Mouse (Mus musculus) adrenal gland, postnatal 14 days (tissue): ENCODE results near the gene Camkmt. TPM values are rescaled to one million over a fixed set of nuclear protein-coding genes. Genes with fewer than 3 reads are reported as not detected.
A peak's percentile ranks its signal among the peaks of the same experiment; 100 is the strongest.

Experiments
- DNase-seq: peaks from one replicate; pipeline ENCODE4 v3.0.0; 2021; ENCODE audit warnings: mixed read lengths
- total RNA-seq: library from RNA; stranded (reverse); gene quantifications from 2 replicates; pipeline ENCODE4 v1.2.3, GENCODE M21; 2021

Camkmt gene
- total RNA-seq, 1 experiment from 2014 or later: 4.8 TPM

DNA sequence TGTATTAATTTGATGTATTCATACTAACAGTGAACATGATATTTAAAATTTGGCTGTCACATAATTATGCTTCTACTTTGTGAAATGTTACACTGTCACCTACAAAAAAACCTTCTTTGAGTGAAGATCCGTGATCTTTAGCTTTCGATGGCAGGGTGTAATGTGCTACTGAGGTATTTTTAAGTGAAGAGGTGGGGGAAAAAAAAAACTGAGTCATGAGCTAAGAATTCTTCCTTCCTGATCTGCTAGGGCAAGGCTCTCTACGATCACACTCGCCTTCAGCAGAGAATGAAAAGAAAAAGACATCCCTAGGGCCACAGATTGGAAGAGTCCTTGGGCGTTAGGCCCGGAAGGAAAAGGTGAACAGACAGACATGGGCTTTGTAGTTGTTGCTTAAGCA is 201.9 kb downstream of the Camkmt start:
- DNase-seq: no peak

DNA sequence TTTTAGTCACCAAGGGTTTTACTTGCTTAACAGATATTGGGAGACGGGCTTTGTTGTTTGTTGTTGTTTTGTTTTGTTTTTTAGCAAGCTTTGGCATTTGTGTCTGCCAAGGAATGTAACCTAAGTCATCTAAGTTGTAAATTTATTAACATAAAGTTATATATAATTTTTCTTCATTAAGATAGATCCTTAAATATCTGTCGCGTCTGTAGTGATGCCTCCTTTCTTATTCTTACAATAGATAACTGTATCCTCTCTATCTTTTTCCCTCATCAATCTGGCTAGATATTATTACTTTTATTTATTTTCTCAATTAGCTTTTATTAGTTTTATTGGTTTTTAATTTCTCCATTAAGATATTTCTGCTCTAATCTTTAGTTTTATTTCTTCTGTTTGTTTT is 213.3 kb downstream of the Camkmt start:
- no peak for DNase-seq

DNA sequence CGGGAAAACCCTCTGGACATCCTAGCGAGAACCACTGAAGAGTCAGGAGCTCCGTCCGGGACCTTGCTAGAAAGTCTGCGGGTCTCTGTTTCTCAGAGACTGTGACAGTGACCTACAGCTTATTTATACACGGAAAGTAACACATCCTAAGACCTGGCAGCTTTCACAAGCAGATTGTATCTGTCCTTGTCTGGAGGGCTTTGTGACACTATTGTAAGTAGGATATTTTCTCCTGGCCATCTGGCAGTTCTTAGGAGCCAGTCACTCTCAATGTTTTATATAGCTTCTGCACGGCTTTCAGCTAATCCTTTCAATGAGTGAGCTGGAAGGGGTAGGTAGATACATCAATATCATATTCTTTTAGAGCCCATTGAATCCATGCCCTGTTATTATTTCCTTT is 218.2 kb downstream of the Camkmt start:
- no peak for DNase-seq

DNA sequence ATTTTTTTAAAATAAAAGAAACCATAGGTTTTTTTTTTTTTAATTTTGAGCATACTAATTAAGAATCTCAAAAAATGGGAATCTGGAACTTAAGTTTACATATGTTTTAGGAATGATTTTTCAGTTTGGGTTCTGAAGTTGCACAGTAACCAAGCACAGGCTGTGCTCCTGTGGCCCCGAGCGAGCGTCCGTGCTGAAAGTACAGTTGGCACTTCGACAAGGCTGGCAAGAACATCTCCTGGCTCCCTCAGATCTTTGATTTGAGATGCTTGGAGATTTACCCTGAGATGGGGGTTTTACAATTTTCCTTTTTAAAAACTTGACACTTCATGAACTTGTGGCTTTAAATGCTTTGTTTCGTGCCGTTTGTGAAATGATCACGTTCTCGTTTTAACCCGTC is 218.7 kb downstream of the Camkmt start:
- DNase-seq: no peak

DNA sequence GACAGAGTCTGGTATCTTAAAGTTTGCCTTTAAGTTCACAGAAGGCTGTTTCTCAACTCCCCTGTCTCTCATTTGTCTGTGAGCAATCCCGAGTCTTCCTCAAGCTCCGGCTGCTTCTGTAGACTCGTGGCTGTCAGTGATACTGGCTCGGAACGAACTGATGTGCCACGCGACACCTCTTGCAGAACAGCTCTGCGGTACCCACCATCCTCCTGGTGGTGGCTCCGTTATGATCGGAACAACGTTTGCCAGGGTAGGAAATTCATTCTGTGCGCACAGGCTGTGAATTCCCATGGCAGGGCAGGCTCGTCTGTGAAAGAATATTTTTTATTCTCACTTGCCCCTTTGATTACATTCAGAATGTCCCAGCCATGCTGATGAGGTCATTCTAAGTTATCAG is 221.0 kb downstream of the Camkmt start:
- no peak for DNase-seq

DNA sequence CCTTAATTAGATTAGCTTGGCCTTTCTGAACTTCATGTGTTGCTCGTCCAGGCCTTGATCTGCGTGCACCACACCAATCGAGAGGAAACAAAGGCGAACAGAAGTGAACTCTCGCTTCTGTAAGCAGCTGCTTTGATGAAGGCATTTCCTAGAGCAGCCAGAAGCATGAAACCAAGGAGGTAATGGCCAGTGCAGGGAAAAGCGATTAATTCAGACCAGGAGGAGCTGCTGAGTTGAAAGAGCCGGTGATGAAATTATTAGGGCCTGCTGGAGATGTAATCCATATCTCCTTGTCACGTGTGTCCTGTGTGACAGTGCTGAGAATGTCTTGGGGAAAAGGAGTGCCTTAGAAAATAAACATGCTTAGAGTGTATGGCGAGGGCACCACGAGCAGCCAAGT is 228.0 kb downstream of the Camkmt start:
- DNase-seq: no peak

DNA sequence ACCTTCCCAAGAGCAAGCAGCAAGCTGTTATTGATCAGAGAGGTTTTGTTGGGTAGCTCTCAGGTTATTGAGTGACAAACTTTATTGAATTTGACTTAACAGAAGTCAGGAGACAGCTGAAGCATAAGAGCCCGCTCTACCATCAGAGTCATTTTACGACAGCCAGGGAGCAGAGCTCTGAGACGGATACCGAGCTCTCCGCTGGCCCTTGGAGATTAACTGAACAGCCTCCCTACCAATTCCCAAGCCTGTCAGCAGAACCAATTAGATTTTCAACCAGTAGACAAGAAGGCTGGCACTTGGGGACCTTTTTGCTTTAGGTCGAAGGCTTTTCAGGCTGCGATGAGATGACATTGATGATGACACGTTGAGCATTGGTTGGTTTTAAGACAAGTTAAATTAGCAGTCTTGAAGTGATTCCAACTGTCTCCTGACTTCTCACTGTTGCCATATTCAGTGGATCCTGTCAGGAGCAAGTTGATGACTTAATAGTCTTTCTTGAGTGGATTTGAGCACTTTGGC is 229.5 kb downstream of the Camkmt start:
- no peak for DNase-seq

DNA sequence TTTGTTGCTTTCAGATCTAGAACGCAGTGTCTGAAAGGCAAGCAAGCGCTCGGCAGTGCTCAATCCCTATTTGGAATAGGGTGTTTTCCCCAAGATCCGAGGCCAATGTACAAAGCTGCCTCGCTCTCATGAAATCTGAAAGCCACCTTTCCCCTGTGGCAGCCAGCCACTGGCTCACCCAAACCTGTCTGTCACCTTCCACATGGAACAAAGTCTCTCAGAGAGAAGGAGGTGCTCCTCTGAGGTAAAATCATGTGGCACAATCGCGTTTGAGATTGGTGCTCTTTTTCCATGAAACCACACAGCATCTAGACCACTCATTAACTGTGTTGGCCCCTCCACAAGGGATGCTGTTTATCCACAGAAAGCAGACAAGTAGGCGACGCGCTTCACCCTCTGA is 238.5 kb downstream of the Camkmt start:
- no peak for DNase-seq

DNA sequence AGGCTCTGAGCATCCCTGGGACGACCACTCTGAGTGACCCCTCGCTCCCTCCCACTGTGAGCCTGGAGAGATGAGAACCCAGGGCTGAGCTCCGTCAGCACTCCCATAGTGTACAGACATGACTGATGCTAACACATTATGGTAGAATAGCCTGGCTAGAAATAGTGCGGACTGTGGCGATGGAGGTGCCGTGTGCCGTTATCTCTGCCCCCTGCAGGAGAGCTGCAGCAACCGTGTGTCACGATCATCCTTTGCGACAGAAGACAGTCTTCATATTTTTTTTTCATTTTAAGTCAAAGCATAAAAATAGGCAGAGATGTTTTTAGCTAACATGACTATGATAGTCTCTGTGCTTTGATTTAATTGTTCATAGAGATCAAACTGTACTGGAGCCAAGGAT is 245.1 kb downstream of the Camkmt start:
- no peak for DNase-seq

DNA sequence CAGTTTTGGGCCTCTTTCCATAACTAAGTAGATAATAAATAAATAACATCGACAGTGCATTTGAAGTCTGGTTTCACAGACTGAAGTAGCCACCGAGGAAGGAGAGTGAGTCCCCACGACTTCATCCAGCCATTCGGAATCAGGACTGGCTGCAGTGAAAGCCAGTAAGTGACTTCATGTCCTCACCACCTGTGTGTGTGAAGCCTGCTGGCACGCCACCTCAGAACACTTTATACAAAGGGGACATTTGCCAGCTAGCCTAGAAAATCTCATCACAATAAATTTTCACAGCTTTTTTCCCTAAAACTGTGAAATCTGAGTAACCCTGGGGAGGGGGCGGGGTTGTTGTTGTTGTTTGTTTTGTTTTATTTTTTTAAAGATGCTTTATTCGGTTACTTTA is 247.3 kb downstream of the Camkmt start:
- DNase-seq: no peak

DNA sequence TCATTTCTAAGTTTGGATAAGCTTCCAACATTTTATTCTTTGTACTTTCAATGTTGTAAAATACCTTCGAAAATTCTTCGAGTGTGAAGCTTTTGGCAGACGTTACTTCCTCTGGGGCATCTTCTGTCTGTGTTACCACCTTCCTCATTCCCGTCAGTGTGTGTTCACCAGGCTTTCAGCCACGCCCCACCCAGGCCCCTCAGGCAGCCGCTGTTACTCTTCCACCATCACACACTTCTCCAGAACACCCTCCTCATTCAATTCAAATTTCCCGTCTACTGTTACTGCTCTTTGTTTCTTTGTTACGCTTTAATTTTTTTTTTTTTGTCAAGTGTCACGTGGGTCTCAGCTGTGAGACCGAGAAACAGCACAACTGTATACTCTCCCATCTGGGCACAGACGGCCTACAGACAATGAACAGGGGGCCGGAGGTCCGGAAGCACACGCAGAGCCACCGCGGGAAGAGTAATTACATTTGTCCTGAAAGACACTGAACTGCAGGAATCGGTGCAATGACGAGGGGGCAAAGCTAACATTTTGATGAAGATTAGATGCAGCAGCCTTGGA is 250.9 kb downstream of the Camkmt start:
- no peak for DNase-seq

DNA sequence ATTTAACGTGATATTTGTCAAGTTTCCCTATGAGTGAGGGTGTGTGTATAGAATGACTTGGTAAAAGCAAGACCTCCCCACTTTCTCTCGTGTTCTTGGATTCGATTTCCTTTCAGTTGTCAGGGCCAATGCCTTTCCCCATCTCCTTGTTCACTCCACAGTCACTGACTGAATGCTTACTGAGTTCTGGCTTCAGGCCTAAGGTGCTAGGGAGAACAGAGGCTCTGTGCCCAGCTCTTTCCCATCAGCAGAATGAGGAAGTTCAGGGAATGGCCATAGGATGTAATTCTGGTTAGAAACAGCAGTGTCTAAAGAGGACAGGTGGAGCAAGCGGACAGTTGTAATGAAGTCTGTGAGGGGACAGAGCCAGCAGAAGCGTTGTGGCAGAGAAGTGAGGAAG is 252.1 kb downstream of the Camkmt start:
- no peak for DNase-seq

DNA sequence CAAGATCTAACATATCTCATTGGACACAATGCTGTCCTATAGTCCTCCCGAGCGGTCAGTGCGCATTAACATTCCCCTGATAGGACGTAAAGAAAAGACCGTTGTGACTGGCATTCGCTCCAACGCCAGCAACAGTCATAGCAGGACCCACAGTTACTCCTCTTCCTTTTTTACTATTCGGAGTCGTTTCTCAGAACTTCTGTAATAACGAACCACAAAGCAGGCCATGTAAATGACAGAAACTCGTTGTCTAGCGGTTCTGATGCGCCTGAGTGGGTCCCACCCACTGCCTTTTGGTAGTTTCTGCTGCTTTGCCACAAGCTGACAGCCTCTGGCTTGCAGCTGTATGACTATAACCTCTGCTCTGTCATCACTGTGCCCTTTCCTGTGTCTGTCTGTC is 253.1 kb downstream of the Camkmt start:
- DNase-seq: no peak

DNA sequence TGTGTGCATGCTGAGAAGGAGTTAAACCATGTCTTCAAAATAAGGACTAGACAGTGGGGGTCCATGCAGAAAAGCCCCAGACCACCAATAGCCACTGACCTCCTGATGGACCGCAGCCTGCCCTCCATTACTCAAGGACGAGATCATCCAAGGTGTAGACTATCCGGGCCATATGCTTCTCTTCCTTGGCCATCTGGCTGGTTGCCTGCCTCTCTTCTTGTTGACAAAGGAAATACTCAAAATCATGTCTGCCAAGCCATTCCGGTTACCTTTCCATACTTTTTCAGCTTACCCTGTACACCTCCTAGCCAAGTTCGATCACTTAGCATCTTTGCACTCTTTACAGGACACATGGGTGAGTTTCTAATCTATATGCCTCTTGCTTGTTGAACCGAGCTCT is 256.3 kb downstream of the Camkmt start:
- no peak for DNase-seq

DNA sequence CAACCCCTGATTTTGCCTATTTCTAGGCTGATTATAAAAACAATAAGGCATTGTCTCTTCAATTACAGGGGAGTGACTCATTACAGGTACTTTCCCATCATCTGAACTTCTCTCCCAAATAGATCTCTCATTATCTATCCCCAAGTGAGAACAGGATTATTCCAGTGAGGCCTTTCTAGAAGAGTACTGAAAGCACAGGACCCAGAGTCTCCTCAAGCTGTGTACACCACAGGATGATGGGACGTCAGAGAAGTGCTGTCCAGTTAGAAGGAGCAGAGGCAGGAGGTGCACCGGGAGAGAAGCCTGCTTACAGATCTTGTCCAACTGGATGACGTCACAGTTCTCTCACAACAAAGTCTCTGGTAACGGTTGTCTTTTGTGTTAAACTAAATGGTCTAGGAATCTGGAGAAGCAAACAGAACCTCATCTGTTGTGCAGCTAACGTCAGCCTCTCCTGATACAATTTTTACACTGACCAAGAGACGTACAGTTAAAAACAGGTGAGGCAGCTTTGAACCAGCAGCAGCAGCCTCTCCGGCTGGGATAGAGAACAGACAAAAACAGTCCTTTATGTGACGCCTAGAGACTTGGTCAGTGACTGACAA is 259.1 kb downstream of the Camkmt start:
- DNase-seq: no peak

DNA sequence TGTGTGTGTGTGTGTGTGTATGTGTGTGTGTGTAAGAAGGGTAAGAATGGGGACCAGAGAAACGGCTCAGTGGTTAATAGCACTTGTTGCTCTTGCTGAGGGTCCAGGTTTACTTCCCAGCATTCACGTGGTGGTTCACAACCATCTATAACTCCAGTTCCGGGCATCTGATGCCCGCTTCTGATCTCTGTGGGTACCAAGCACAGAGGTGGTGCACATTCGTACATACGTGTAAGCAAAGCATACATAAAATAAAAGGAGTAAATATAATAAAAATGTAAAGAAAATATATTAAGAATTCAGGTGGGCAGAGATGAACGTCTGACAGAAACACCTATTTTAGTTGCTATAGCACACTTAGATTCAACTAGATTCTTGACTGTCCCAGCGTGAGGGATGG is 260.9 kb downstream of the Camkmt start:
- no peak for DNase-seq

DNA sequence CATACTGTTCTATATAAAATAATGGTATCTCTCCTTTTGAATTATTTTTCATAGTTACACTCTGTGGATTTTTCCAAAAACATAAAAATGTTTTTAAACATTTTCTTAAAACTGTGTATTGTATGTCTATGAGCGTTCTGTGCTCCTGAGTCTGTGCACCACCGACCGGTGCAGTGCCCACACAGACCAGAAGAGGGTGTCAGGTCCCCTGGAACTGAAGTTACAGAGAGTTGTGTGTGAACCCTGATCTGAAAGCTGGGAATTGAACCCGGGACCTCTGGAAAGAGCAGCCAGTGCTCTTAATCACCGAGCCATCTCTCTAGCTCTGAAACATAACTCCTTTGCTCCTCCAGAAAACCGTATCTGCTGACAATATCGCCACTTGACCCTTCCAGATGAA is 262.4 kb downstream of the Camkmt start:
- DNase-seq: no peak

DNA sequence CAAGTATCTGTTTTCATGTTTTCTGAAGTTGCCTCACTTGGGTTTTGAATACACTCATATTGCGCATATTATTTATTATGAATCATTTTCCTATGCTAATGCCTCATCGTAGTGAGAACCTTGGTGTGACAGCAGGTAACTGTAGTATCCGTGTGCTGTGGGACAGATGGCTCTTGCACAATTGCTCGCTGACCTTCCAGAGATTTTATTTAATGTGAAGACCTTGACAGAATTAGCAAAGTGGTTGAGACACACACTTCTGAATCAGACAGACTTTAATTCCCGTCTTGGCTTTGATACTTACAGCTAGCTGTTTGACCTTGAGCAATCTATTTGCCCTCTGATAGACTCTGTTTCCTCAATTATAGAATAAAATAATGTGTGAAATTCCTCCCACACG is 262.8 kb downstream of the Camkmt start:
- DNase-seq: peak; percentile 16

DNA sequence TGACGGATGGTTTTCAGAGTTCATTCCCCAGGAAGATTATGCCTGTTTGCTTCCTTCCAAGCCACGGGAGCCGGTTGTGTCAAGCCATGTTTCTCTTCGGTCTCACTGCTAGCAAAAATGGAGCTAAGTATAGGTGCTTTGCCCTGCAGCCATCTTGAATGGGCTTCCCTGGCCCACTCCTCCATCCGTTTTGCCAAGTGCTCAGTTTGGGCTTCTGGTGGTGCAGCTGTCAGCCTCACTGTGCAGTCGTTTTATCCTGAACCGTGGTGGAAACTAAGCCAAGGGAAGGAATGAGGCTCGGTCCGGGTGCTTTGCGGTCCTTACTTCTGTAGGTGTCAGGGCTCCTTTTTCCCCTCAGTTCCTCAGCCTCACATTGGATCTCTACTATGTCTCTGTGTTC is 263.3 kb downstream of the Camkmt start:
- DNase-seq: no peak

DNA sequence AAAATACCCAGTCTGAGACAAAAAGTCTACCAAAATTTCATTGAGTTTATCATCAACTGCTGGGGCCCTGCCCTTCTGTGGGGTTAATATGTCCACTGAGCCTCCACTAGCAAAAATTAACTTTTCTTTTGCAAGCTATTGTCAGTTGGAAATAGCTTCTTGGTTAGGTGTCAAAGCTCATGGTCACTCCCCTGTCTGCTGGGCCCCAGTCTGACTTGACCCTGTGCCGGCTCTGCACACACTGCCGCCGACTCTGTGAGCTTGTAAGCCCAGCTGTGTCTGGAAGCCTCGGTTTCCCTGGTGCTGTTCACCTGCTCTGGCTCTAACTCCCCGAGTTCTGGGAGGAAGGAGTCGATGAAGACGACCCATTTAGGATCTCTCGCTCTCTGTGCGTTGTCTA is 265.0 kb downstream of the Camkmt start:
- DNase-seq: no peak

DNA sequence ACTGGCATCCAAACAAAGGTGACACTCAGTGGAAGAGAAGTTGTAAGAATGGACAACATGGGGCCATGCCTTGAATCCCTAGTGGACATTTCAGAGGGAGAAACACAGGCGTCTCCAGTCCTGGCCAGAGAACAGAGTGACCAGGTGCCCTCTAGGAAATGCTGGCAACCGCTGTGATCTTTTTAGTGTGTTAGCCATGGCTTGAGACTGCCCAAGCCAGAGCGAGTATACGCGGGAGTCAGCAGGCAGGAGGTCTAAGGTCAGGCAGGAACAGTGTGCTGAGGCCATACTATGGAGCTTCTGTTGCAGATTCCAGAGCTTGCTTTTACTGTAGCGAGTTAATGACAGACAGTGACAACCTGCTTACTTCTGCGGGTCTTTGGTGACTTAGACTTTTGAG is 270.7 kb downstream of the Camkmt start:
- DNase-seq: no peak

DNA sequence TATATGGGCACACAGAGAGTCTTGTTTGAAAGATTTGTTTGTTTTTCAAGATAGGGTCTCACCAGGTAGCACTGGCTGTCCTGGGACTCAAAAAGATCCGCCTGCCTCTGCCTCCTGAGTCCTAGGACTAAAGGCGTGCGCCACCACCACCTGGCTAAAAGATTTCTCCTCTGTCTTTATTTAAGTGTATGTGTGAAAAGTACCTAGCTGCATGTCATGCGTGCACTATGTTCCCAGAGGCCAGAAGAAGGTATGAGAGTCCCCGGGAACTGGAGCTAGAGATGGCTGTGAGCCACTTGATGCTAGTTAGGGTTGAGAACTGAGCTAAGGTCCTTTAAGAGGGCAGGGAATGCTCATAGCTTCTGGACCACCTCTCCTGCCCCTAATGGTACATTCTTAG is 277.0 kb downstream of the Camkmt start:
- no peak for DNase-seq

DNA sequence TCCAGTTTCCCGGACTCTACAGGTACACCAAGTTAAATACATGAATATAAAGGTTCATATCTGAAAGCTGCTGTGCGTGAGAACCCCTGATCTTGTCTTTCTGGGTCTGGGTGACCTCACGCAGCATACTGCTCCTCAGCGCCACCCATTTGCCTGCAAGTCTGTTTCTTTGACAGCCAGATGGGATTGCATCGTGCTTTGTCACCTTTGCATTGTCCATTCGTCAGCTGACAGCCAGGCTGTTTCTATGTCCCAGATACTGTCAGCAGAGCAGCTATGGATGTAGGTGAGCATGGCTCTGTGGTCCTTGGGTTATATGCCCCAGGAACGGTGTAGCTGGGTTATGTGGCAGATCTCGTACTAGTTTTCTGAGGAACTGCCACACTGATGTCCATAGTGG is 278.4 kb downstream of the Camkmt start:
- no peak for DNase-seq

DNA sequence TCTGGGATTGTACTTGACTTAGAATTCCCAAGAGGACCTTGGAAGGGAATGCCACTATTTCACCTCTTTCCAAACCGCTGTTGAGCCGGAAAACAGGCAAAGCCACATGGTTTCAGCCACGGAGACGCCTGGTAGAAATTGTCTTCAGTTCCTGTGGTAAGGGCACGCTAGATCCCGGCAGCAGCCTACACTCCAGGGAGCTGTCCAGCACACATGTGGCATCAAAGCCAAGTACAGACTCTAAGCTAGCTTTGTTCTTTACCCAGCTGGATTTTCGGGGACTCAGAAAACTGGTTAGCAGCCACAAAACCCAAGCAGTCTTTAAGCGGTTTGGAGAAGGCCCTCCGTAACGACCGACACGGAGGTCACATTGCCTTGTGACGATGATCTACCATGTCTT is 281.7 kb downstream of the Camkmt start:
- DNase-seq: peak; percentile 27

DNA sequence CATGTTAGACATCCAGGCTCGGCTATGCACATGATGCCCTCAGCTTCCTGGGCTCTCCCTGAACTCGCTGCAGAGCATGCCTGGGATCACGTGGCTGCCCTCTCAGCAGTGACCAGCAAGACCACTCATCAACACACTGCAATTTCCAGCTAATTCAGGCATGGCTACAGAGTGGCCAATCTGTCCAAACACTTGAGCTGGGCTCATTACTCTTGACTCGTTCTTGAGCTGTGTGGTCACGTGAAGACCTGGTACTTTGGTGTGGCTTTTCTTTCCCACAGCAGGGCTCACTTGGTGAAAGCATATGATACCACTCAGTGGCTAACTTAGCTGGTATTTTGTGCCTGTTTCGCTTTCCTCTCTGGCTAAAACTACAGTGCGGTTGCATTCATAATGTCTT is 282.2 kb downstream of the Camkmt start:
- no peak for DNase-seq
